Mouse (Mus musculus) myocyte (in vitro differentiated cells): ENCODE measurements around the gene Nat10. TPM values are rescaled to one million over a fixed set of nuclear protein-coding genes. Genes with fewer than 3 reads are reported as not detected.

ENCODE experiments used
- H3K27me3 ChIP-seq: one replicate; pipeline ENCODE4 v1.6.1; 2011; ENCODE audit not compliant: control insufficient read depth, insufficient read depth, insufficient read length
- H3K36me3 ChIP-seq: one replicate; pipeline ENCODE4 v1.6.1; 2011; ENCODE audit not compliant: control insufficient read depth, insufficient read depth
- H3K4me2 ChIP-seq: one replicate; pipeline ENCODE4 v1.6.1; 2011; ENCODE audit warnings: low read depth, control low read depth
- H3K4me3 ChIP-seq: one replicate; pipeline ENCODE4 v1.5.1; 2011; ENCODE audit warnings: mild to moderate bottlenecking, control low read depth, moderate library complexity
- H3K79me2 ChIP-seq: one replicate; pipeline ENCODE4 v1.6.1; 2011; ENCODE audit not compliant: control insufficient read depth, insufficient read depth
- H3ac ChIP-seq: one replicate; pipeline ENCODE4 v1.6.1; 2011; ENCODE audit not compliant: control insufficient read depth, insufficient read length
- CEBPB ChIP-seq: IDR thresholded peaks from 2 replicates; pipeline ENCODE4 v1.6.1; 2011; ENCODE audit warnings: mild to moderate bottlenecking, moderate library complexity; ENCODE audit not compliant: poor library complexity, insufficient read depth, severe bottlenecking
- E2F4 ChIP-seq: IDR thresholded peaks from one replicate; pipeline ENCODE4 v1.6.1; 2011; ENCODE audit warnings: mild to moderate bottlenecking, control low read depth, moderate library complexity; ENCODE audit not compliant: insufficient read depth
- MAX ChIP-seq: IDR thresholded peaks from one replicate; pipeline ENCODE4 v1.6.1; 2011; ENCODE audit warnings: low read depth, mild to moderate bottlenecking, control low read depth
- MYOD1 ChIP-seq, 3 experiments: IDR thresholded peaks; one replicate each; pipeline ENCODE4 v1.6.1; 2011; ENCODE audit warnings: control low read depth in 2 of 3, low read depth in 2 of 3, mild to moderate bottlenecking in 2 of 3, moderate library complexity in 1 of 3; ENCODE audit not compliant: insufficient read length in 2 of 3, control insufficient read depth in 1 of 3
- MYOG ChIP-seq, 3 experiments: IDR thresholded peaks; one replicate each; pipeline ENCODE4 v1.6.1; 2011; ENCODE audit warnings: control low read depth in 2 of 3, low read depth in 2 of 3, mild to moderate bottlenecking in 2 of 3; ENCODE audit not compliant: insufficient read length in 2 of 3, control insufficient read depth in 1 of 3, insufficient read depth in 1 of 3
- POLR2A ChIP-seq: IDR thresholded peaks from one replicate; pipeline ENCODE4 v1.6.1; 2011; ENCODE audit warnings: low read depth, mild to moderate bottlenecking, control low read depth, moderate library complexity; ENCODE audit not compliant: insufficient read length
- POLR2AphosphoS2 ChIP-seq: IDR thresholded peaks from one replicate; pipeline ENCODE4 v1.6.1; 2011; ENCODE audit warnings: low read depth, control low read depth; ENCODE audit not compliant: insufficient read length
- REST ChIP-seq: IDR thresholded peaks from one replicate; pipeline ENCODE4 v1.6.1; 2011; ENCODE audit warnings: mild to moderate bottlenecking, control low read depth, moderate library complexity; ENCODE audit not compliant: insufficient read depth, insufficient read length
- SRF ChIP-seq: IDR thresholded peaks from one replicate; pipeline ENCODE4 v1.6.1; 2011; ENCODE audit warnings: low read depth; ENCODE audit not compliant: control insufficient read depth, insufficient read length
- TCF12 ChIP-seq: IDR thresholded peaks from one replicate; pipeline ENCODE4 v1.6.1; 2011; ENCODE audit warnings: mild to moderate bottlenecking, control low read depth; ENCODE audit not compliant: poor library complexity, insufficient read depth, severe bottlenecking
- TCF3 ChIP-seq: IDR thresholded peaks from one replicate; pipeline ENCODE4 v1.6.1; 2011; ENCODE audit warnings: low read depth, control low read depth; ENCODE audit not compliant: insufficient read length
- USF1 ChIP-seq: IDR thresholded peaks from one replicate; pipeline ENCODE4 v1.6.1; 2011; ENCODE audit warnings: low read depth, mild to moderate bottlenecking, control low read depth, moderate library complexity
- polyA plus RNA-seq: library from polyadenylated mRNA; unstranded; fragments of >200 nt; fragmentation: generic; extraction: Trizol; gene quantifications from one replicate; pipeline ENCODE4 v1.2.1, GENCODE M21; 2012; ENCODE audit warnings: missing spikeins

Gene Nat10
- polyA plus RNA-seq, 1 experiment = 20.6 TPM

DNA sequence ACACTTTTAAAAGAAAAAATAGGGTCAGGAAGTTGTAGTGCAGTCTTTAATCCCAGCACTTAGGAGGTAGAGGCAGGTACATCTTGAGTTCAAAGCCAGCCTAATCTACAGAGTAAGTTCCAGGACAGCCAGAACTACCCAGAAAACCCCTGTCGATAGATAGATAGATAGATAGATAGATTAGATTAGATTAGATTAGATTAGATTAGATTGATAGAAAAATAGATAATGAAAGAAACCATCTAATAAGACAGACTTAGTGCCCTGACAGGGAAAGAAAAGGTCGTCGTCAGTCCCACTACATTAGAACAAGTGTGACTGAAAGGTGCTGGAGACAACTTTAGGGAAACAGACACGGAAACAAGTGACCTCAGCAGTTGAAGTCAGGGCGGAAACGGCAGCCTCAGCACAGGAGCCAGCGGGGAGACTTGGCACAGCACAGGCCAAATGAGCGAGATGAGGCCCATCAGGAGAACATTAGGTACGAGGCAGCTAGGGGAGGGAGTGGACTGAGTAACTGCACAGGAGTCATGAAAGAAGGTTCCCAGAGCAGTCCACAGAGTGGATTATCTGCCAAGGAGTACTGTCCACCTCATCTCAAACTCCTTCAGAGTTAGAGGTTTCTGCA lies 5.5 kb downstream of the Nat10 start:
- TF ChIP-seq MYOG (IDR thresholded peaks at IDR 0.05; ENCODE audit: control insufficient read depth in 1 of 3, insufficient read depth in 1 of 3, insufficient read length in 2 of 3, low read depth in 2 of 3) (no peak), E2F4 (no peak), REST (no peak), TCF3 (no peak), MYOD1 (IDR thresholded peaks at IDR 0.05; ENCODE audit: control insufficient read depth in 1 of 3, insufficient read length in 2 of 3, low read depth in 2 of 3) (no peak)
- Histone ChIP-seq H3K36me3 (peaks cover 25% of the 10 kb centered on the region), H3K79me2 (peaks cover 16% of the 10 kb centered on the region), H3K4me2 (no peak overlapping the region), H3K27me3 (no peaks in the 10 kb centered on the region), H3K4me3 (no peak overlapping the region), H3ac (no peak overlapping the region)

DNA sequence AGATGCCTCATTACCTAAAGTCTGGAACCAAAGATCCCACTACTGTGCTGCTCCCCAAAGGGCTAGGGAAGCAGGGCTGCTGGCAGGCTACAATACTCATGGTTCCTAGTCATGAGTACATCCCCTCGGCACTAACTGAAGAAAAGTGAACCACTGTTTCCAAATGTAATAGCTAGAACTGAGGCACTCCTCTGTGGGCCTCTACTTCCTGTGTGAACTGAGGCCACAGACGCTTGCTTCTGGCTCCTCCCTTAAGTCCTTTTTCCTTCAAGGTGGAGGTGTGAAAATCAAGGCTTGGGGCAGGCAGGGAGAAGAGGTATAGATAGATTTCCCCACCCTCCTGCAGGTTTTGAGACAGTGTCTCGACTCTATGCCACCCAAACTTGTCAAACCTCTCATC lies 6.5 kb downstream of the Nat10 start:
- TF ChIP-seq CEBPB (no peak), TCF12 (no peak), POLR2AphosphoS2 (no peak), POLR2A (no peak), MYOD1 (IDR thresholded peaks at IDR 0.05; ENCODE audit: control insufficient read depth in 1 of 3, insufficient read length in 2 of 3, low read depth in 2 of 3) (no peak), E2F4 (no peak), TCF3 (no peak), SRF (no peak), MYOG (IDR thresholded peaks at IDR 0.05; ENCODE audit: control insufficient read depth in 1 of 3, insufficient read depth in 1 of 3, insufficient read length in 2 of 3, low read depth in 2 of 3) (no peak), USF1 (no peak)
- Histone ChIP-seq H3K4me3 (no peak overlapping the region), H3K36me3 (peaks cover 29% of the 10 kb centered on the region), H3ac (no peak overlapping the region), H3K27me3 (no peaks in the 10 kb centered on the region), H3K4me2 (no peak overlapping the region), H3K79me2 (peaks cover 6% of the 10 kb centered on the region)

DNA sequence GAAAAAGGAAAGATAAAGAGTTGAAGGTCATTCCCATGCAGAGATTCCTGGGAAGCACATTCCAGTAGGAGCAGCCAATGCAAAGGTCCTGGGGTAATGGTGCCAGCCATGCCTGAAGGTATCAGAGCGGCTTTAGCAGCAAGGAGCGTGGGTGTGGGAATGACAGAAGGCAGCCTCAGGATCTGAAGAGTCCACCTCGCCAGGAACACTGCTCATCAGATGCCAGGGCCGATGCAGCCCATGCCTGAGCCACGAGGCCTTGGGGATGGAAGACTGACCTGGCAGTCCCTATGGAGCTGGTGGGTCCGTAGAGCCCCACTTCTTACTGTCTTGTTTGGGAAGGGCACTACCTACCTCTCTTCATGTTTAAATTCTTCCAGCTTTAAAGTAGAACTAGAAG lies 9.3 kb downstream of the Nat10 start:
- no peak for TF ChIP-seq POLR2AphosphoS2
- no peak for TF ChIP-seq SRF
- no peak for TF ChIP-seq E2F4
- TF ChIP-seq USF1 = no peak
- no peak for TF ChIP-seq REST
- TF ChIP-seq TCF12 = no peak
- no peak overlapping the region for H3ac ChIP-seq
- no peaks in the 10 kb centered on the region for H3K79me2 ChIP-seq
- peaks cover 36% of the 10 kb centered on the region for H3K36me3 ChIP-seq
- no peaks in the 10 kb centered on the region for H3K27me3 ChIP-seq
- H3K4me3 ChIP-seq = no peak overlapping the region
- H3K4me2 ChIP-seq = no peak overlapping the region

DNA sequence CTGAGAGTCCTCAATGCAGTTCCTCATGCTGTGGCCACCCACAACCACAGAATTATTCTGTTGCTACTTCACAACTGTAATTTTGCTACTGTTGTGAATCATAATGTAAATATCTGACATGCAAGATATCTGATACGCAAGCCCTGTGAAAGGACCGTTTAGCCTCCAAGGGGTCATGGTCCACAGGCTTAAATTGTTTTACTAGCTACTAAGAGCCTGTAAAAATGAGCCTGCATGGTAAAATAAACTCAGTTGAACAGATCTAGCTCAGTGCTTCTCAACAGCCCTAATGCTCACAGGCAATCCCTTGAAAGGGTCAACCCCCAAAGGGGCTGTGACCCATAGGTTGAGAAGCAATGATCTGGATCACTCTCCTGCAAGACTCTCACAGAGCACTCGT lies 12.0 kb downstream of the Nat10 start:
- Histone ChIP-seq H3K4me3 (no peak overlapping the region), H3K79me2 (no peaks in the 10 kb centered on the region), H3K4me2 (no peak overlapping the region), H3K36me3 (peaks cover 31% of the 10 kb centered on the region), H3ac (no peak overlapping the region), H3K27me3 (no peaks in the 10 kb centered on the region)
- TF ChIP-seq E2F4 = no peak
- TF ChIP-seq REST = no peak
- TF ChIP-seq TCF12 = no peak
- no peak for TF ChIP-seq MAX
- no peak for TF ChIP-seq TCF3
- TF ChIP-seq MYOD1 (IDR thresholded peaks at IDR 0.05; ENCODE audit: control insufficient read depth in 1 of 3, insufficient read length in 2 of 3, low read depth in 2 of 3) = no peak

DNA sequence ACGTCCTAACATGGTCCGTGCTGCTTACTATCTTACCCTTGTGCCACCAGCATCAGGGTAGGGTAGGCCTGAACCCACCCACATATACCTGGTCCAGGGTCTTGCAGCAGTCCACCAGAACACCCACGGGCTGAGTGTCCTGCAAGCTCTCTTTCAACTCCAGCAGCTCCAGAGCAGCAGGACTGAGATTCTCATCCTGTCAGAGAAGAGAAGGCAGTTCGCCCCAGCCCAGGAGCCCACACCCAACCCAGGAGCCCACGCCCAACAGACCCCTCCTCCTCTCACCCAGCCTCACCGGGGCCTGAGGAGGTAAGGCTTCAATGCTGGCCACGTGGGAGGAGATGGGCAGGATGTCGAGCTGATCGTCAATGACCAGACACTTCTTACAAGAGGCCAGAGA lies 13.2 kb downstream of the Nat10 start:
- Histone ChIP-seq H3K27me3 (no peaks in the 10 kb centered on the region), H3K36me3 (peaks cover 20% of the 10 kb centered on the region)

More for the DNA sequence above, 13.2 kb downstream of the Nat10 start:
- TF ChIP-seq MAX = no peak
- no peak for TF ChIP-seq REST
- TF ChIP-seq MYOG (IDR thresholded peaks at IDR 0.05; ENCODE audit: control insufficient read depth in 1 of 3, insufficient read depth in 1 of 3, insufficient read length in 2 of 3, low read depth in 2 of 3) = no peak
- no peak for TF ChIP-seq SRF
- TF ChIP-seq POLR2AphosphoS2 = no peak
- TF ChIP-seq TCF12 = no peak
- TF ChIP-seq USF1 = no peak
- no peak for TF ChIP-seq POLR2A
- TF ChIP-seq MYOD1 (IDR thresholded peaks at IDR 0.05; ENCODE audit: control insufficient read depth in 1 of 3, insufficient read length in 2 of 3, low read depth in 2 of 3) = no peak
- no peak overlapping the region for H3ac ChIP-seq
- no peak overlapping the region for H3K4me3 ChIP-seq
- no peaks in the 10 kb centered on the region for H3K79me2 ChIP-seq
- no peak overlapping the region for H3K4me2 ChIP-seq
